Mouse (Mus musculus): ENCODE data around the gene Grid1.

GRCm38 (mm10) chr14:35270260-35270659 is 450.4 kb downstream of the Grid1 start:
- TF ChIP-seq CTCF (IDR thresholded peaks at IDR 0.05): no peak
- TF ChIP-seq POLR2A (IDR thresholded peaks at IDR 0.05; ENCODE audit: insufficient read depth, low read depth, low read length): no peak
